Mouse (Mus musculus): Measurements from ENCODE around the gene Cdh4. TPM values are rescaled to one million over a fixed set of nuclear protein-coding genes. Genes with fewer than 3 reads are reported as not detected.

Cdh4 gene
- total and polyA plus RNA-seq, 2 experiments from 2014 or later = 0.51 to 2.1 TPM

DNA sequence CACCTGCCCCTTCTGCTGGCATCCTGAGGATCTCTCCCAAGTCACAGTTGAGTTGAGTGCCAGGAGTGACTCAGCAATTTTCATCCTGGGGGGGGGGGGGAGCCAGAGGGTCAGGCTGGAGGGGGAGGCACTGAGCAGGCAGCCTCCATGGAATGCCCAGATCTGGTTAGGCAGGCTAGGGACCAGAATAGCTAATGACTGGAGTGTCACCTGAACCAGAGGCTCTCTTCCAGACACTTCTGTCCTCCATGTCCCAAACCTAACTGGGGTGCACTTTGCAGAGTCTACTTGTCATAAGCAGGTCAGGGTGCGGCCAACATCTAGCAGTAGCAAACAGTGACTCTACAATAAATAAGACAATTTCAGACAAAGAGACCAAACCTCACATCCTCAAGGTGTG lies 52.0 kb downstream of the Cdh4 start:
- TF ChIP-seq EP300 (IDR thresholded peaks at IDR 0.05; ENCODE audit: low read depth) (no peak), CTCF (IDR thresholded peaks at IDR 0.05; ENCODE audit: low read depth) (no peak)
- no peak overlapping the region for H3K4me2 ChIP-seq (ENCODE audit: low read depth, low read length)
- H3K4me3 ChIP-seq (ENCODE audit: low read depth, low read length) = no peak overlapping the region
- no peak overlapping the region for H3K9ac ChIP-seq (replicated peaks; ENCODE audit: low read depth, low read length)
- no peaks in the 10 kb centered on the region for H3K4me1 ChIP-seq (ENCODE audit: control insufficient read depth, insufficient read depth)
- no peaks in the 10 kb centered on the region for H3K36me3 ChIP-seq (replicated peaks; ENCODE audit: control insufficient read depth, insufficient read depth, low read length)
- 81% methylated on average over 1 of the region's 1 CpGs for WGBS
- ATAC-seq (ENCODE audit: insufficient read depth, low read depth) (no peak), DNase-seq (ENCODE audit: low spot score) (no peak)
- no peaks in the 10 kb centered on the region for H3K9me3 ChIP-seq (replicated peaks; ENCODE audit: control insufficient read depth, low read length)
- H3K27ac ChIP-seq (ENCODE audit: low read depth) = no peak overlapping the region
- H3K27me3 ChIP-seq (ENCODE audit: control insufficient read depth, insufficient read depth, low read length) = no peaks in the 10 kb centered on the region

DNA sequence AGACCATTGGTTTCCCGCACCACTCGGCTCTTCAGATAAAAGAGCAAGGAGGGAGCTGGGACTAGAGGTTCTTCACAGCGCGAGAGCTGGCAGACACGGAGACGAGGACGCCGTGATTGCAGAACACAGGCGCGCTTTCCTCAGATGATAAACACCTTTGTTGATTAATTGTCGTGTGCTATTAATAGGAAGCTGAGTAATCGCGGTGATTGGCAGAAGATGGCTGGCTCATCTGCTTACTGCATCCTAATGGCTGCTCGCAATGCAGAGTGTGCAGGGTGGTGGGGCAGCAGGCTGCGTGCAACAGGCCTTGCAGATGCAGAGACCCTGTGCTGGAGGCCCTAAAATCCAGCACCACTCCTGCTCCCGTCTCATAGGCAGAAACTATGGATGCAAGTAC lies 68.2 kb downstream of the Cdh4 start:
- DNase-seq (ENCODE audit: low spot score) (no peak), ATAC-seq (ENCODE audit: insufficient read depth, low read depth) (no peak)
- no peaks in the 10 kb centered on the region for H3K9me3 ChIP-seq (replicated peaks; ENCODE audit: control insufficient read depth, low read length)
- WGBS = 71% methylated on average over 16 of the region's 16 CpGs
- H3K9ac ChIP-seq (replicated peaks; ENCODE audit: low read depth, low read length) = no peak overlapping the region
- H3K4me3 ChIP-seq (ENCODE audit: low read depth, low read length) = no peak overlapping the region
- no peaks in the 10 kb centered on the region for H3K4me1 ChIP-seq (ENCODE audit: control insufficient read depth, insufficient read depth)
- no peak for TF ChIP-seq EP300 (IDR thresholded peaks at IDR 0.05; ENCODE audit: low read depth)
- H3K4me2 ChIP-seq (ENCODE audit: low read depth, low read length) = no peak overlapping the region
- H3K36me3 ChIP-seq (replicated peaks; ENCODE audit: control insufficient read depth, insufficient read depth, low read length) = no peaks in the 10 kb centered on the region
- H3K27me3 ChIP-seq (ENCODE audit: control insufficient read depth, insufficient read depth, low read length) = no peaks in the 10 kb centered on the region
- H3K27ac ChIP-seq (ENCODE audit: low read depth) = no peak overlapping the region

DNA sequence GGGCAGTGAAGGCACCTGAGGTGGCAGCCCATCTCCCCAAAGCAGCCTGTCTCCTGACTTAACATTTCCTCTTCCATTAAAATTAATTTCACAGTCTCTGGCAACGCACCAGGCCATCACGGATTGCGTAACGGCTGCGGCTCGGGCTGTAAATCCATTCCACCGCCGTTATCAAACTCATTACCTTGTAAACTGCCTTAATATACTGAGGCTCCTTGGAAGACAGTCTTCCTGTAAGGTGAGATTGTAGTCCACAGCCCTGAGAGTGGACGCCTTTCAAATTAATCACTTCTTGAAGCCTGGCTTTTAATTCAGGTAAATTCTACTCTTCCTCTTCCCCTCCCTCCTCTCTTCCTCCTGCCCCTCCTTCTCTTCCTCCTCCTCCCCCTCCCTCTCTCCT lies 74.3 kb downstream of the Cdh4 start:
- WGBS = 81% methylated on average over 9 of the region's 9 CpGs
- Histone ChIP-seq H3K4me1 (ENCODE audit: control insufficient read depth, insufficient read depth) (no peaks in the 10 kb centered on the region), H3K36me3 (replicated peaks; ENCODE audit: control insufficient read depth, insufficient read depth, low read length) (no peaks in the 10 kb centered on the region), H3K27ac (ENCODE audit: low read depth) (no peak overlapping the region), H3K27me3 (ENCODE audit: control insufficient read depth, insufficient read depth, low read length) (no peaks in the 10 kb centered on the region), H3K4me3 (ENCODE audit: low read depth, low read length) (no peak overlapping the region), H3K9ac (replicated peaks; ENCODE audit: low read depth, low read length) (no peak overlapping the region), H3K4me2 (ENCODE audit: low read depth, low read length) (no peak overlapping the region), H3K9me3 (replicated peaks; ENCODE audit: control insufficient read depth, low read length) (no peaks in the 10 kb centered on the region)
- DNase-seq (ENCODE audit: low spot score) (no peak), ATAC-seq (ENCODE audit: insufficient read depth, low read depth) (no peak)
- TF ChIP-seq CTCF (IDR thresholded peaks at IDR 0.05; ENCODE audit: low read depth) (no peak), EP300 (IDR thresholded peaks at IDR 0.05; ENCODE audit: low read depth) (no peak)

DNA sequence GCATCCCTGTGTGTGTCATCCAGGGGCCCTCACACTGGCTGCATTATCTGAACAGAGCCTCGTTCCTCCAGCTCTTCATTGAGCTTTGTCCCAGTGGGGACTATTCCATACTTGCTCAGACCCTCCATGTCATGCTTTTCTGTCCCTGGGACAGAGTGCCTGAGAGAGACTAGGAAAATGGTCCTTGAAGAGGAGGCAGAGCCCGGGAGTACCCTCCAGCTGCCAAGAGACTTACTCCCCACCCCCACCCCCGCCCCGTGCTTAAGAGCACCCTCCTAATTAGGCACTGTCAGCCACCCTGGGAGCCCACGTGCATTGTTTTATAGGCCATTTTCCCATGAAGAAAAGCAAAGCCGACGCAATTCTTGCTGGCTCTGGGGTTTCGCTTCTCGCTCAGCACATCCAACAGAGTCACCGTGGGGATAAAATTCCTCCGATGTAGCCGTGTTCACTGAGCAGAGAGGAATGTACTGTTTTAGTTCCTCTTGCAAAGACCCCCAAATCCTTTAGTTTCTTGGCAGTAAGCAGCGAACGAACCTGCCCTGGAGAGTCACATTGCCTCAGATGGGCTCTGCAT lies 76.3 kb downstream of the Cdh4 start:
- TF ChIP-seq CTCF (IDR thresholded peaks at IDR 0.05; ENCODE audit: low read depth) = no peak
- TF ChIP-seq EP300 (IDR thresholded peaks at IDR 0.05; ENCODE audit: low read depth) = no peak
- no peak for DNase-seq (ENCODE audit: low spot score)
- H3K27ac ChIP-seq (ENCODE audit: low read depth) = no peak overlapping the region
- no peak overlapping the region for H3K4me2 ChIP-seq (ENCODE audit: low read depth, low read length)
- H3K4me3 ChIP-seq (ENCODE audit: low read depth, low read length) = no peak overlapping the region
- H3K4me1 ChIP-seq (ENCODE audit: control insufficient read depth, insufficient read depth) = no peaks in the 10 kb centered on the region
- H3K9ac ChIP-seq (replicated peaks; ENCODE audit: low read depth, low read length) = no peak overlapping the region
- ATAC-seq (ENCODE audit: insufficient read depth, low read depth) = no peak
- no peaks in the 10 kb centered on the region for H3K36me3 ChIP-seq (replicated peaks; ENCODE audit: control insufficient read depth, insufficient read depth, low read length)
- H3K27me3 ChIP-seq (ENCODE audit: control insufficient read depth, insufficient read depth, low read length) = no peaks in the 10 kb centered on the region
- 54% methylated on average over 14 of the region's 14 CpGs for WGBS
- H3K9me3 ChIP-seq (replicated peaks; ENCODE audit: control insufficient read depth, low read length) = no peaks in the 10 kb centered on the region

DNA sequence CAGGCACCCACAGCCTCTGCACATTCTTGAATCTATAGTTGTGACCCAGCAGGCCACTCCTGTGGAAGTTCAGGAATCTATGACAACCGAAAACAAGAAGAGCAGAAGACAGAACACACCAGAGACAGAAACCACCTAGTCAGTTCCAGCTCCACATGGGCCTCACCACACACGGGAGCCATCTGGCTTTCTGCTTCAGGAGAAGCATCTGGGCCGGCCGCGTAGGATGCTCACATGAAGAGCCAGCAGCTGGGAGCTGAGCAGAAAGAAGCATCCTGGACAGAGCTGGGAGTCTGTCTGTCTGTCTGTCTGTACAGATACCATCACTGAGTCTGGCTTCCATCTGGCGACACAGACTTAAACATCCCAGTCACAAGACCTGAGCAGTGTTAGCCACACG lies 76.9 kb downstream of the Cdh4 start:
- Histone ChIP-seq H3K27me3 (ENCODE audit: control insufficient read depth, insufficient read depth, low read length) (no peaks in the 10 kb centered on the region), H3K4me3 (ENCODE audit: low read depth, low read length) (no peak overlapping the region), H3K9me3 (replicated peaks; ENCODE audit: control insufficient read depth, low read length) (no peaks in the 10 kb centered on the region), H3K27ac (ENCODE audit: low read depth) (no peak overlapping the region), H3K4me1 (ENCODE audit: control insufficient read depth, insufficient read depth) (no peaks in the 10 kb centered on the region), H3K9ac (replicated peaks; ENCODE audit: low read depth, low read length) (no peak overlapping the region), H3K4me2 (ENCODE audit: low read depth, low read length) (no peak overlapping the region), H3K36me3 (replicated peaks; ENCODE audit: control insufficient read depth, insufficient read depth, low read length) (no peaks in the 10 kb centered on the region)
- ATAC-seq (ENCODE audit: insufficient read depth, low read depth) = no peak
- TF ChIP-seq EP300 (IDR thresholded peaks at IDR 0.05; ENCODE audit: low read depth) (no peak), CTCF (IDR thresholded peaks at IDR 0.05; ENCODE audit: low read depth) (no peak)
- 84% methylated on average over 7 of the region's 7 CpGs for WGBS
- no peak for DNase-seq (ENCODE audit: low spot score)

DNA sequence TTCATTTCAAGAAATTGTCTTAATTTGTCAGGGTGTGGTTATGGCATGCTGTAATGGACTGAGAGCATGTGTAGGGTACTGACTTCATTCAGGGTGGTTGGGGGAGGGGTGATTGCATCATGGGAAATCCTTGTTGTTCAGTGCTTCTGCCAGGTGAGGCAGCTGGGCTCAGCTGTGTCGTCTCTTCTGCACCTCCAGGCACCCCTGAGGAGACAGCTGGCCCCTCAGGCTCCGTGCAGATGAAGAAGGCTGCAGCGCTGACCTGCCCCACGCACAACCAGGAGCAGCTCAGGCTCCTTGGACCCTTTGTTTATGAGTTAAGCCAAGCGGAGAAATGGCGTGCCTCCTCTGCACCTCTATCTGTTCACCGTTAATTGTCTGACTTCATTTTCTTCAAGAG lies 77.7 kb downstream of the Cdh4 start:
- Histone ChIP-seq H3K9me3 (replicated peaks; ENCODE audit: control insufficient read depth, low read length) (no peaks in the 10 kb centered on the region), H3K27me3 (ENCODE audit: control insufficient read depth, insufficient read depth, low read length) (no peaks in the 10 kb centered on the region), H3K36me3 (replicated peaks; ENCODE audit: control insufficient read depth, insufficient read depth, low read length) (no peaks in the 10 kb centered on the region), H3K4me1 (ENCODE audit: control insufficient read depth, insufficient read depth) (no peaks in the 10 kb centered on the region), H3K4me2 (ENCODE audit: low read depth, low read length) (no peak overlapping the region), H3K27ac (ENCODE audit: low read depth) (no peak overlapping the region), H3K4me3 (ENCODE audit: low read depth, low read length) (no peak overlapping the region), H3K9ac (replicated peaks; ENCODE audit: low read depth, low read length) (no peak overlapping the region)
- no peak for TF ChIP-seq CTCF (IDR thresholded peaks at IDR 0.05; ENCODE audit: low read depth)
- TF ChIP-seq EP300 (IDR thresholded peaks at IDR 0.05; ENCODE audit: low read depth) = no peak
- ATAC-seq (ENCODE audit: insufficient read depth, low read depth) (no peak), DNase-seq (ENCODE audit: low spot score) (no peak)
- WGBS = 65% methylated on average over 7 of the region's 7 CpGs

Data from heart, postnatal 0 days (tissue).